Mouse (Mus musculus) hindbrain, embryonic 11.5 days (tissue): ENCODE measurements around the gene Rnf26. TPM values are rescaled to one million over a fixed set of nuclear protein-coding genes. Genes with fewer than 3 reads are reported as not detected.
"Not testable (repeated sequence)": the region's sequence is repeated elsewhere in the genome, so short reads cannot be mapped to it uniquely, and the experiment has no call there.

Source experiments
- ATAC-seq: fragments of 200-750 bp; cut with Nextera tagmentation; 2 replicates; pipeline ENCODE4 v1.8.0; 2017; ENCODE audit warnings: mild to moderate bottlenecking, moderate TSS enrichment, moderate library complexity; ENCODE audit not compliant: low FRiP score
- DNase-seq: peaks from one replicate; pipeline ENCODE4 v3.0.0-alpha.2; 2015; ENCODE audit warnings: low spot score
- H3K27ac ChIP-seq: fragments of 300-500 bp; sonication (generic); 2 replicates; pipeline ENCODE4 v1.5.1; 2014; ENCODE audit warnings: mild to moderate bottlenecking, low read depth, low read length
- H3K27me3 ChIP-seq: fragments of 300-500 bp; sonication (generic); 2 replicates; pipeline ENCODE4 v1.6.1; 2014; ENCODE audit warnings: mild to moderate bottlenecking, low read length, moderate library complexity, mixed read lengths; ENCODE audit not compliant: control insufficient read depth, insufficient read depth
- H3K36me3 ChIP-seq: fragments of 300-500 bp; sonication (generic); 2 replicates; pipeline ENCODE4 v1.6.1; 2014; ENCODE audit warnings: mild to moderate bottlenecking, low read length, moderate library complexity, mixed read lengths; ENCODE audit not compliant: control insufficient read depth, insufficient read depth
- H3K4me1 ChIP-seq: fragments of 300-500 bp; sonication (generic); replicated peaks from 2 replicates; pipeline ENCODE4 v1.6.1; 2014; ENCODE audit warnings: low read length, mixed read lengths; ENCODE audit not compliant: control insufficient read depth, insufficient read depth
- H3K4me2 ChIP-seq: fragments of 300-500 bp; sonication (generic); replicated peaks from 2 replicates; pipeline ENCODE4 v1.6.1; 2014; ENCODE audit warnings: mild to moderate bottlenecking, low read depth, low read length
- H3K4me3 ChIP-seq: fragments of 300-500 bp; sonication (generic); 2 replicates; pipeline ENCODE4 v1.5.1; 2014; ENCODE audit warnings: low read depth, low read length
- H3K9ac ChIP-seq: fragments of 300-500 bp; sonication (generic); 2 replicates; pipeline ENCODE4 v1.6.1; 2014; ENCODE audit warnings: low read depth, low read length
- H3K9me3 ChIP-seq: fragments of 300-500 bp; sonication (generic); 2 replicates; pipeline ENCODE4 v1.6.1; 2016; ENCODE audit warnings: low read length; ENCODE audit not compliant: control insufficient read depth
- WGBS: fragments of 180-500 bp; shearing (Covaris S2); extraction: QIAGEN DNeasy Blood & Tissue Kit; methylation state at CpG from one replicate; pipeline ENCODE4 v1.1.7; 2014; 5-methylcytosine and 5-hydroxymethylcytosine counted together
- polyA plus RNA-seq: library from polyadenylated mRNA; unstranded; fragments of >200 nt; fragmentation: Nextera tagmentation; extraction: Ambion mirVana; gene quantifications from 2 replicates; pipeline ENCODE4 v1.2.1, GENCODE M21; 2014

Gene Rnf26
- polyA plus RNA-seq, 1 experiment from 2014 or later, result 43.7 TPM

DNA sequence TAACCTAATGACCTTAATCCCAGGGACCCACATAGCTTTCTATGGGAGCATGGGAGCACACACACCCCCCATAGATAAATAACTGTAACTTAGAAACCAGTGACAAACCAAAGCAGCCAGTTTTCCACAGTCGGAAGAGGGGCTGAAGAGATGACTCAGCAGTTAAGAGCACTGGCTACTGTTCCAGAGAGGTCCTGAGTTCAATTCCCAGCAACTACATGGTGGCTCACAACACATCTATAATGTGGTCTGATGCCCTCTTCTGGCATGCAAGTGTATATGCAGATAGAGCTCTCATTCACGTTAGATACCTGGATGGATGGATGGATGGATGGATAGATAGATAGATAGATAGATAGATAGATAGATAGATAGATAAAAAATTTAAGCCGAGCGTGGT lies 2.9 kb upstream of the Rnf26 start:
- no peaks in the 10 kb centered on the region for H3K27me3 ChIP-seq
- H3K4me2 ChIP-seq, result no peak overlapping the region
- no peaks in the 10 kb centered on the region for H3K4me1 ChIP-seq
- H3K36me3 ChIP-seq, result no peaks in the 10 kb centered on the region
- no peaks in the 10 kb centered on the region for H3K9me3 ChIP-seq
- DNase-seq, result no peak
- H3K9ac ChIP-seq, result no peak overlapping the region
- 90% methylated on average over 4 of the region's 4 CpGs for WGBS
- no peak for ATAC-seq
- no peak overlapping the region for H3K27ac ChIP-seq
- no peak overlapping the region for H3K4me3 ChIP-seq

- H3K4me3 ChIP-seq, result no peak overlapping the region
- ATAC-seq (no peak), DNase-seq (no peak)
- H3K27me3 ChIP-seq, result no peaks in the 10 kb centered on the region
- H3K4me1 ChIP-seq, result no peaks in the 10 kb centered on the region
- H3K36me3 ChIP-seq, result no peaks in the 10 kb centered on the region
- H3K9me3 ChIP-seq, result no peaks in the 10 kb centered on the region
- H3K4me2 ChIP-seq, result no peak overlapping the region
- 92% methylated on average over 9 of the region's 9 CpGs for WGBS
- H3K9ac ChIP-seq, result no peak overlapping the region
- no peak overlapping the region for H3K27ac ChIP-seq
Observed at GRCm38 (mm10) chr9:44115599-44115998, 2.3 kb upstream of the Rnf26 start.

- Histone ChIP-seq H3K4me2 (no peak overlapping the region), H3K9ac (no peak overlapping the region), H3K9me3 (no peaks in the 10 kb centered on the region), H3K36me3 (no peaks in the 10 kb centered on the region), H3K27ac (no peak overlapping the region), H3K27me3 (no peaks in the 10 kb centered on the region), H3K4me3 (no peak overlapping the region), H3K4me1 (0 out of 2 replicates have a peak, but pooled peaks cover 4% of the 10 kb centered on the region)
- ATAC-seq, result no peak
- 84% methylated on average over 2 of the region's 2 CpGs for WGBS
- DNase-seq, result no peak
Observed at GRCm38 (mm10) chr9:44114453-44114852, 1.1 kb upstream of the Rnf26 start.

GRCm38 (mm10) chr9:44111909-44112308 lies 1.4 kb downstream of the Rnf26 start:
- H3K4me3 ChIP-seq, DNase-seq, H3K27ac ChIP-seq, H3K9me3 ChIP-seq, H3K27me3 ChIP-seq, H3K4me2 ChIP-seq, ATAC-seq, H3K36me3 ChIP-seq, H3K9ac ChIP-seq: not testable (repeated sequence)
- 68% methylated on average over 8 of the region's 12 CpGs for WGBS
- peaks cover 15% of the 10 kb centered on the region for H3K4me1 ChIP-seq

- WGBS, result 38% methylated on average over 9 of the region's 9 CpGs
- H3K4me3 ChIP-seq, result no peak overlapping the region; the same call in 1 of the 2 replicates
- no peaks in the 10 kb centered on the region for H3K9me3 ChIP-seq
- ATAC-seq, result no peak
- no peak overlapping the region for H3K27ac ChIP-seq
- H3K4me2 ChIP-seq, result 0 out of 2 replicates have a peak overlapping the region, but pooled peaks have one; percentile 14
- no peak overlapping the region for H3K9ac ChIP-seq
- H3K27me3 ChIP-seq, result no peaks in the 10 kb centered on the region
- peaks cover 15% of the 10 kb centered on the region for H3K4me1 ChIP-seq
- no peaks in the 10 kb centered on the region for H3K36me3 ChIP-seq
- DNase-seq, result peak; percentile 85
Observed at GRCm38 (mm10) chr9:44109360-44110095, 3.8 kb downstream of the Rnf26 start.

DNA sequence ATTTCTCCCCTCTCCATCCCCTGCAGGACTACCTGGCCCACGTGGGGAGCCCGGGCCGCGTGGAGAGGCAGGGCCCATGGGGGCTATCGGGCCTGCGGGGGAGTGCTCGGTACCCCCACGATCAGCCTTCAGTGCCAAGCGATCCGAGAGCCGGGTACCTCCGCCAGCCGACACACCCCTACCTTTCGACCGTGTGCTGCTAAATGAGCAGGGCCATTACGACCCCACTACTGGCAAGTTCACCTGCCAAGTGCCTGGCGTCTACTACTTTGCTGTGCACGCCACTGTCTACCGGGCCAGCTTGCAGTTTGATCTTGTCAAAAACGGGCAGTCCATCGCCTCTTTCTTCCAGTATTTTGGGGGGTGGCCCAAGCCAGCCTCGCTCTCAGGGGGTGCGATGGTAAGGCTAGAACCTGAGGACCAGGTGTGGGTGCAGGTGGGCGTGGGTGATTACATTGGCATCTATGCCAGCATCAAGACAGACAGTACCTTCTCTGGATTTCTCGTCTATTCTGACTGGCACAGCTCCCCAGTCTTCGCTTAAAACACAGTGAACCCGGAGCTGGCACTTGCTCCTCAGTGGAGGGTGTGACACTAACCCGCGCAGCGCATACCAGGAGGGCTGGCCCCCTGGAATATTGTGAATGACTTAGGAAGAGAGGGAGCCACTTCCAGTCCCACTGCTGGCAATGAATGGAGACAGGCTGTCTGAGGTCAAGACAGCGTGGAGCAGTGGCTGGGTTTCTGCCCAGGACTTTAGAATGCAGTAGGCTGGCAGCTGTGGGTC lies 4.9 kb downstream of the Rnf26 start:
- Histone ChIP-seq H3K36me3 (no peaks in the 10 kb centered on the region), H3K9me3 (no peaks in the 10 kb centered on the region), H3K27ac (no peak overlapping the region), H3K4me2 (no peak overlapping the region), H3K4me3 (no peak overlapping the region), H3K9ac (0 out of 2 replicates have a peak overlapping the region, but pooled peaks have one; percentile 11), H3K27me3 (no peaks in the 10 kb centered on the region), H3K4me1 (peaks cover 15% of the 10 kb centered on the region)
- 78% methylated on average over 31 of the region's 31 CpGs for WGBS
- ATAC-seq (no peak), DNase-seq (no peak)

GRCm38 (mm10) chr9:44107557-44108179 lies 5.6 kb downstream of the Rnf26 start:
- Histone ChIP-seq H3K9me3 (no peaks in the 10 kb centered on the region), H3K9ac (peak overlapping the region; percentile 27; the same call in 1 of the 2 replicates), H3K36me3 (no peaks in the 10 kb centered on the region), H3K4me1 (peaks cover 15% of the 10 kb centered on the region), H3K4me3 (no peak overlapping the region), H3K4me2 (0 out of 2 replicates have a peak overlapping the region, but pooled peaks have one; percentile 21), H3K27me3 (no peaks in the 10 kb centered on the region), H3K27ac (no peak overlapping the region)
- DNase-seq (peak; percentile 73), ATAC-seq (peak; percentile 30; the same call in 1 of the 2 replicates)
- 32% methylated on average over 25 of the region's 25 CpGs for WGBS

DNA sequence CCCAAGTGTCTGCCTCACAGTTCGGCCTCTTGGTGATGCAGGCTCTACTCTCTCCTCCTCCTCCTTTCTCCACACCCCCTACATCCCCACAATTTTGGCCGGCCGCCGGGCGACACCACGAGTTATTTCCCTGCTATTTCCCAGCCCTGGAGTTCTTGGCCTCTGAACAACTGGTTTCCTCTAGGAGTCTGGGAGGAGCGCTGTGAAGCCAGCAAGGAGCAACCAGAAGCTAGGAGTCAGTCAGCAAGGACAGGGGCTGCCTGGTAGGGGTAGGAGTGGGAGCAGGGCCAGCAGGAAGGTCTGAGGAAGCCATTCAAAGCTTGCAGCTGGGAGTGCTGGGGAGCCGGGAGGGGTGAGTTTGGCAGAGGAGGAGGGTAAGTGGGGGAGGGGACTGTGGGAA lies 6.2 kb downstream of the Rnf26 start, which contains the start of gene C1qtnf5:
Gene C1qtnf5 (plus strand): TSS at position 136 of the 400 bp plus-strand sequence.
- no peak for DNase-seq
- Histone ChIP-seq H3K4me1 (peaks cover 15% of the 10 kb centered on the region), H3K4me2 (0 out of 2 replicates have a peak within 1 kb of the TSS, but pooled peaks have one; percentile 21), H3K9me3 (no peaks in the 10 kb centered on the region), H3K27me3 (no peaks in the 10 kb centered on the region), H3K9ac (peak within 1 kb of the TSS; percentile 27; the same call in 1 of the 2 replicates), H3K4me3 (no peak within 1 kb of the TSS), H3K27ac (no peak within 1 kb of the TSS), H3K36me3 (no peaks in the 10 kb centered on the region)
- 0 out of 2 replicates have a peak, but pooled peaks have one; percentile 17 for ATAC-seq
- 47% methylated on average over 8 of the region's 8 CpGs for WGBS
